Mouse (Mus musculus) lung, embryonic 16.5 days (tissue): ENCODE data around the gene Rap2b. TPM values are rescaled to one million over a fixed set of nuclear protein-coding genes. Genes with fewer than 3 reads are reported as not detected.

Experiments used
- ATAC-seq: fragments of 200-750 bp; cut with Nextera tagmentation; 2 replicates; pipeline ENCODE4 v1.8.0; 2017; ENCODE audit warnings: low read depth, mild to moderate bottlenecking, moderate library complexity
- H3K27ac ChIP-seq: fragments of 300-500 bp; sonication (generic); 2 replicates; pipeline ENCODE4 v1.5.1; 2014; ENCODE audit warnings: mild to moderate bottlenecking, control low read depth, low read length
- H3K27me3 ChIP-seq: fragments of 300-500 bp; sonication (generic); 2 replicates; pipeline ENCODE4 v1.6.1; 2014; ENCODE audit warnings: low read depth, low read length, mixed read lengths; ENCODE audit not compliant: control insufficient read depth, insufficient read depth
- H3K36me3 ChIP-seq: fragments of 300-500 bp; sonication (generic); 2 replicates; pipeline ENCODE4 v1.6.1; 2014; ENCODE audit warnings: low read length; ENCODE audit not compliant: control insufficient read depth, insufficient read depth
- H3K4me1 ChIP-seq: fragments of 300-500 bp; sonication (generic); replicated peaks from 2 replicates; pipeline ENCODE4 v1.6.1; 2014; ENCODE audit warnings: low read length, mixed read lengths; ENCODE audit not compliant: control insufficient read depth, insufficient read depth
- H3K4me2 ChIP-seq: fragments of 300-500 bp; sonication (generic); 2 replicates; pipeline ENCODE4 v1.6.1; 2014; ENCODE audit warnings: low read depth, low read length, control low read depth
- H3K4me3 ChIP-seq: fragments of 300-500 bp; sonication (generic); 2 replicates; pipeline ENCODE4 v1.5.1; 2014; ENCODE audit warnings: mild to moderate bottlenecking, low read length, control low read depth
- H3K9ac ChIP-seq: fragments of 300-500 bp; sonication (generic); 2 replicates; pipeline ENCODE4 v1.6.1; 2014; ENCODE audit warnings: low read length, control low read depth
- H3K9me3 ChIP-seq: fragments of 300-500 bp; sonication (generic); 2 replicates; pipeline ENCODE4 v1.6.1; 2016; ENCODE audit warnings: low read length; ENCODE audit not compliant: control insufficient read depth
- WGBS: fragments of 180-500 bp; shearing (Covaris S2); extraction: QIAGEN DNeasy Blood & Tissue Kit; methylation state at CpG from one replicate; pipeline ENCODE4 v1.1.7; 2014; 5-methylcytosine and 5-hydroxymethylcytosine counted together
- polyA plus RNA-seq: library from polyadenylated mRNA; unstranded; fragments of >200 nt; fragmentation: Nextera tagmentation; extraction: Ambion mirVana; gene quantifications from 2 replicates; pipeline ENCODE4 v1.2.1, GENCODE M21; 2015

The Rap2b gene
- polyA plus RNA-seq, 1 experiment from 2014 or later = 7.0 TPM

GRCm38 (mm10) chr3:61400823-61401387, 39.5 kb downstream of the Rap2b start:
- WGBS = 31% methylated on average over 1 of the region's 1 CpGs
- Histone ChIP-seq H3K27me3 (no peaks in the 10 kb centered on the region), H3K9ac (no peak overlapping the region), H3K4me2 (no peak overlapping the region), H3K4me1 (no peaks in the 10 kb centered on the region), H3K4me3 (no peak overlapping the region), H3K9me3 (no peaks in the 10 kb centered on the region), H3K36me3 (no peaks in the 10 kb centered on the region), H3K27ac (no peak overlapping the region)
- no peak for ATAC-seq

- H3K27ac ChIP-seq = no peak overlapping the region
- no peak overlapping the region for H3K9ac ChIP-seq
- H3K27me3 ChIP-seq = no peaks in the 10 kb centered on the region
- no peak overlapping the region for H3K4me3 ChIP-seq
- no peak for ATAC-seq
- no peak overlapping the region for H3K4me2 ChIP-seq
- no peaks in the 10 kb centered on the region for H3K9me3 ChIP-seq
- 68% methylated on average over 4 of the region's 4 CpGs for WGBS
- no peaks in the 10 kb centered on the region for H3K36me3 ChIP-seq
- H3K4me1 ChIP-seq = no peaks in the 10 kb centered on the region
Measured at GRCm38 (mm10) chr3:61406921-61407320, 45.5 kb downstream of the Rap2b start.

GRCm38 (mm10) chr3:61409683-61410082, 48.2 kb downstream of the Rap2b start:
- Histone ChIP-seq H3K4me3 (no peak overlapping the region), H3K36me3 (no peaks in the 10 kb centered on the region), H3K27me3 (no peaks in the 10 kb centered on the region), H3K4me2 (no peak overlapping the region), H3K9me3 (no peaks in the 10 kb centered on the region), H3K9ac (no peak overlapping the region), H3K4me1 (no peaks in the 10 kb centered on the region), H3K27ac (no peak overlapping the region)
- WGBS = 69% methylated on average over 6 of the region's 6 CpGs
- no peak for ATAC-seq

GRCm38 (mm10) chr3:61415883-61416282, 54.4 kb downstream of the Rap2b start:
- Histone ChIP-seq H3K4me2 (no peak overlapping the region), H3K4me3 (no peak overlapping the region), H3K4me1 (no peaks in the 10 kb centered on the region), H3K9me3 (no peaks in the 10 kb centered on the region), H3K9ac (no peak overlapping the region), H3K36me3 (no peaks in the 10 kb centered on the region), H3K27ac (no peak overlapping the region), H3K27me3 (no peaks in the 10 kb centered on the region)
- WGBS = 71% methylated on average over 1 of the region's 1 CpGs
- no peak for ATAC-seq

Other genes with a start within 250 kb of the Rap2b start
- gene B430305J03Rik, start 4.3 kb downstream of the Rap2b start, polyA plus RNA-seq = not detected in 2 replicates